Mouse (Mus musculus): Measurements from ENCODE around the gene Angptl8. TPM values are rescaled to one million over a fixed set of nuclear protein-coding genes. Genes with fewer than 3 reads are reported as not detected.

Gene Angptl8
- polyA plus RNA-seq, 1 experiment from 2014 or later = 0.42 TPM

GRCm38 (mm10) chr9:21870879-21871524 is 35.7 kb downstream of the Angptl8 start:
- Histone ChIP-seq H3K36me3 (no peaks in the 10 kb centered on the region), H3K4me2 (peak overlapping the region; percentile 53), H3K4me3 (replicated peaks) (peak overlapping the region; percentile 19), H3K9me3 (replicated peaks) (no peaks in the 10 kb centered on the region), H3K9ac (replicated peaks) (no peak overlapping the region), H3K27me3 (replicated peaks) (peaks cover 6% of the 10 kb centered on the region; the same call in 1 of the 2 replicates), H3K4me1 (no peaks in the 10 kb centered on the region), H3K27ac (replicated peaks) (no peak overlapping the region)
- WGBS = 15% methylated on average over 20 of the region's 20 CpGs
- peak; percentile 69 for ATAC-seq (ENCODE audit: low FRiP score)

GRCm38 (mm10) chr9:21872204-21872603 is 36.9 kb downstream of the Angptl8 start:
- H3K4me3 ChIP-seq (replicated peaks) = no peak overlapping the region
- 67% methylated on average over 4 of the region's 4 CpGs for WGBS
- no peaks in the 10 kb centered on the region for H3K4me1 ChIP-seq
- no peak overlapping the region for H3K9ac ChIP-seq (replicated peaks)
- no peak overlapping the region for H3K4me2 ChIP-seq
- H3K9me3 ChIP-seq (replicated peaks) = no peaks in the 10 kb centered on the region
- H3K27me3 ChIP-seq (replicated peaks) = peaks cover 6% of the 10 kb centered on the region; the same call in 1 of the 2 replicates
- no peaks in the 10 kb centered on the region for H3K36me3 ChIP-seq
- ATAC-seq (ENCODE audit: low FRiP score) = no peak
- no peak overlapping the region for H3K27ac ChIP-seq (replicated peaks)

GRCm38 (mm10) chr9:21876601-21877000 is 41.3 kb downstream of the Angptl8 start:
- Histone ChIP-seq H3K27ac (replicated peaks) (no peak overlapping the region), H3K36me3 (no peaks in the 10 kb centered on the region), H3K4me1 (no peaks in the 10 kb centered on the region), H3K4me2 (no peak overlapping the region), H3K9me3 (replicated peaks) (no peaks in the 10 kb centered on the region), H3K9ac (replicated peaks) (no peak overlapping the region), H3K27me3 (replicated peaks) (peaks cover 4% of the 10 kb centered on the region; the same call in 1 of the 2 replicates), H3K4me3 (replicated peaks) (no peak overlapping the region)
- 67% methylated on average over 3 of the region's 3 CpGs for WGBS
- no peak for ATAC-seq (ENCODE audit: low FRiP score)

Small RNA genes within 50 kb of the gene (microRNA-seq; reads per million reads assigned to microRNA genes)
- gene Mir7083 = 3.5 reads per million, percentile 13 among the genes with 10 or more reads in this experiment

Other genes with a start within 250 kb of the Angptl8 start
- 51.1 and 54.4 TPM in 2 replicates for gene Timm29, start 242.8 kb upstream of the Angptl8 start, polyA plus RNA-seq (2015; fragmentation: Nextera tagmentation; extraction: Ambion mirVana)
- 24.5 and 27.0 TPM in 2 replicates for gene Yipf2, start 242.7 kb upstream of the Angptl8 start, polyA plus RNA-seq (2015; fragmentation: Nextera tagmentation; extraction: Ambion mirVana)
- gene Smarca4, start 219.3 kb upstream of the Angptl8 start, polyA plus RNA-seq (2015; fragmentation: Nextera tagmentation; extraction: Ambion mirVana) = 110 and 111 TPM in 2 replicates
- gene Ldlr, start 112.0 kb upstream of the Angptl8 start, polyA plus RNA-seq (2015; fragmentation: Nextera tagmentation; extraction: Ambion mirVana) = 15.3 and 23.1 TPM in 2 replicates
- gene Spc24, start 75.2 kb upstream of the Angptl8 start, polyA plus RNA-seq (2015; fragmentation: Nextera tagmentation; extraction: Ambion mirVana) = 17.2 and 39.7 TPM in 2 replicates
- 4.9 and 7.4 TPM in 2 replicates for gene Kank2, start 36.8 kb upstream of the Angptl8 start, polyA plus RNA-seq (2015; fragmentation: Nextera tagmentation; extraction: Ambion mirVana)
- 14.0 and 22.5 TPM in 2 replicates for gene Dock6, start 17.1 kb downstream of the Angptl8 start, polyA plus RNA-seq (2015; fragmentation: Nextera tagmentation; extraction: Ambion mirVana)
- gene Rab3d, start 82.7 kb downstream of the Angptl8 start, polyA plus RNA-seq (2015; fragmentation: Nextera tagmentation; extraction: Ambion mirVana) = 23.6 and 24.7 TPM in 2 replicates
- 8.9 and 10.0 TPM in 2 replicates for gene Ccdc159, start 92.0 kb downstream of the Angptl8 start, polyA plus RNA-seq (2015; fragmentation: Nextera tagmentation; extraction: Ambion mirVana)
- 52.8 and 54.6 TPM in 2 replicates for gene Tmem205, start 92.0 kb downstream of the Angptl8 start, polyA plus RNA-seq (2015; fragmentation: Nextera tagmentation; extraction: Ambion mirVana)
- 86.4 and 100 TPM in 2 replicates for gene Plppr2, start 101.5 kb downstream of the Angptl8 start, polyA plus RNA-seq (2015; fragmentation: Nextera tagmentation; extraction: Ambion mirVana)
- 9.5 and 10.8 TPM in 2 replicates for gene Swsap1, start 120.2 kb downstream of the Angptl8 start, polyA plus RNA-seq (2015; fragmentation: Nextera tagmentation; extraction: Ambion mirVana)
- 1.0 and 2.2 TPM in 2 replicates for gene Epor, start 128.0 kb downstream of the Angptl8 start, polyA plus RNA-seq (2015; fragmentation: Nextera tagmentation; extraction: Ambion mirVana)
- 1.6 and 4.6 TPM in 2 replicates for gene Rgl3, start 153.9 kb downstream of the Angptl8 start, polyA plus RNA-seq (2015; fragmentation: Nextera tagmentation; extraction: Ambion mirVana)
- 4.0 and 4.5 TPM in 2 replicates for gene Ccdc151, start 167.1 kb downstream of the Angptl8 start, polyA plus RNA-seq (2015; fragmentation: Nextera tagmentation; extraction: Ambion mirVana)
- gene Prkcsh, start 167.3 kb downstream of the Angptl8 start, polyA plus RNA-seq (2015; fragmentation: Nextera tagmentation; extraction: Ambion mirVana) = 93.8 and 99.4 TPM in 2 replicates
- 67.4 and 96.9 TPM in 2 replicates for gene Elavl3, start 216.5 kb downstream of the Angptl8 start, polyA plus RNA-seq (2015; fragmentation: Nextera tagmentation; extraction: Ambion mirVana)
- not detected in 2 replicates for gene Gm49318, start 235.7 kb downstream of the Angptl8 start, polyA plus RNA-seq (2015; fragmentation: Nextera tagmentation; extraction: Ambion mirVana)
- 17.3 and 18.6 TPM in 2 replicates for gene Zfp653, start 235.9 kb downstream of the Angptl8 start, polyA plus RNA-seq (2015; fragmentation: Nextera tagmentation; extraction: Ambion mirVana)
- gene Ecsit, start 249.9 kb downstream of the Angptl8 start, polyA plus RNA-seq (2015; fragmentation: Nextera tagmentation; extraction: Ambion mirVana) = 63.9 and 65.5 TPM in 2 replicates